Mouse (Mus musculus) embryonic fibroblast, embryonic 13.5 days (primary cell): ENCODE measurements at regions not wholly inside any gene's neighbourhood (a gene's known extent, or its start where the extent isn't known, plus 50 kb on each side); places are given as distances from the start of the nearest gene placed in this dataset.

Experiments
- H3K27ac ChIP-seq: 2 replicates; pipeline ENCODE4 v1.5.1; 2012; ENCODE audit warnings: low read length, control low read depth, inconsistent platforms; ENCODE audit not compliant: insufficient read depth
- H3K4me1 ChIP-seq: 2 replicates; pipeline ENCODE4 v1.6.1; 2011; ENCODE audit warnings: low read length; ENCODE audit not compliant: control insufficient read depth, insufficient read depth
- H3K4me3 ChIP-seq: 2 replicates; pipeline ENCODE4 v1.5.1; 2011; ENCODE audit warnings: mild to moderate bottlenecking, control low read depth, low read length; ENCODE audit not compliant: insufficient read depth
- CTCF ChIP-seq: IDR thresholded peaks from 2 replicates; pipeline ENCODE4 v1.5.1; 2011; ENCODE audit warnings: mild to moderate bottlenecking, control low read depth, low read length, moderate library complexity, borderline replicate concordance; ENCODE audit not compliant: insufficient read depth
- POLR2A ChIP-seq: IDR thresholded peaks from 2 replicates; pipeline ENCODE4 v1.6.1; 2011; ENCODE audit warnings: low read depth, mild to moderate bottlenecking, control low read depth, low read length, moderate library complexity

- no peaks in the 10 kb centered on the region for H3K4me1 ChIP-seq
- H3K27ac ChIP-seq: no peak overlapping the region
- no peak for TF ChIP-seq POLR2A
- TF ChIP-seq CTCF: no peak
- no peak overlapping the region for H3K4me3 ChIP-seq
Observed at GRCm38 (mm10) chr7:72711193-72712131, 405.1 kb upstream of the Mctp2 start.

GRCm38 (mm10) chr7:72715401-72715800 lies 409.0 kb upstream of the Mctp2 start:
- H3K4me1 ChIP-seq: no peaks in the 10 kb centered on the region
- H3K4me3 ChIP-seq: no peak overlapping the region
- no peak overlapping the region for H3K27ac ChIP-seq
- no peak for TF ChIP-seq CTCF
- no peak for TF ChIP-seq POLR2A

GRCm38 (mm10) chr7:72716051-72716450 lies 409.6 kb upstream of the Mctp2 start:
- no peaks in the 10 kb centered on the region for H3K4me1 ChIP-seq
- no peak overlapping the region for H3K4me3 ChIP-seq
- H3K27ac ChIP-seq: no peak overlapping the region
- no peak for TF ChIP-seq CTCF
- TF ChIP-seq POLR2A: no peak

- Histone ChIP-seq H3K4me1 (peaks cover 3% of the 10 kb centered on the region; the same call in 1 of the 2 replicates), H3K27ac (peak overlapping the region; percentile 5; the same call in 1 of the 2 replicates), H3K4me3 (no peak overlapping the region)
- TF ChIP-seq CTCF: no peak
- no peak for TF ChIP-seq POLR2A
Observed at GRCm38 (mm10) chr7:72726214-72726854, 419.9 kb upstream of the Mctp2 start.

GRCm38 (mm10) chr7:72737792-72738191 lies 431.4 kb upstream of the Mctp2 start:
- no peaks in the 10 kb centered on the region for H3K4me1 ChIP-seq
- TF ChIP-seq POLR2A: no peak
- TF ChIP-seq CTCF: no peak
- H3K4me3 ChIP-seq: no peak overlapping the region
- no peak overlapping the region for H3K27ac ChIP-seq

DNA sequence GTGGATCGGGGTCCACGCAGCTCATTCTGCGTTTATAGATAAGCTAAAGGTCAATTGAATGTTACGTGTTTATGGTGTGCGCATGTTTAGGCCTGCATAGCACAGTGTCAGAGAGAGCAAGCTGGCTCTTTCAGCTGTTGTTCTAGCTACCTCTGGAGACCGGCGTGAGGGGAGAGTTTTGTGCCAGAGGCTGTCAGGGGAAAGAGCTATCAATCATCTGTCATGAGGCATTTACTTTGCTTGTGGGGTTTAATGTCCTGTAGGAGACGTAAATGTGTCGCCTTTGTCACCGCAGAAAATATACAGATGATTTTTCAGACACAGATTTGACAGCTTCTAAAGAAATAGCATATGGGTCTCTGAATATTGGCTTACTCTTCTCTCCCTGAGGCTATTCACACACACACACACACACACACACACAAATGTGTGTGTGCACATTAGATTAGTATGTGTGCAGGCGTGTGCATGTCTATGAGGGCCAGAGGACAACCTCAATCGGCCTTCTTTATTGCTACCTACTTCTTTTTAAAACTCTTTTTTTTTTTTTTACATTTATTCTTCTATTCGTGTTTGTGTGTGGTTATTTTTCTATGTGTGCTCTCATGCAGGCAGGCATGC lies 432.0 kb upstream of the Mctp2 start:
- Histone ChIP-seq H3K27ac (no peak overlapping the region), H3K4me1 (no peaks in the 10 kb centered on the region), H3K4me3 (no peak overlapping the region)
- TF ChIP-seq CTCF (no peak), POLR2A (no peak)

GRCm38 (mm10) chr7:72742376-72742775 lies 436.0 kb upstream of the Mctp2 start:
- no peak overlapping the region for H3K27ac ChIP-seq
- no peaks in the 10 kb centered on the region for H3K4me1 ChIP-seq

GRCm38 (mm10) chr7:72751501-72751917 lies 445.1 kb upstream of the Mctp2 start:
- TF ChIP-seq CTCF (no peak), POLR2A (no peak)
- no peak overlapping the region for H3K4me3 ChIP-seq
- no peak overlapping the region for H3K27ac ChIP-seq
- H3K4me1 ChIP-seq: no peaks in the 10 kb centered on the region

More at GRCm38 (mm10) chr7:72742376-72742775, 436.0 kb upstream of the Mctp2 start:
- no peak for TF ChIP-seq CTCF
- TF ChIP-seq POLR2A: no peak
- H3K4me3 ChIP-seq: no peak overlapping the region

GRCm38 (mm10) chr7:72753053-72753559 lies 446.7 kb upstream of the Mctp2 start:
- Histone ChIP-seq H3K4me3 (no peak overlapping the region), H3K27ac (no peak overlapping the region), H3K4me1 (no peaks in the 10 kb centered on the region)
- TF ChIP-seq CTCF (no peak), POLR2A (no peak)

DNA sequence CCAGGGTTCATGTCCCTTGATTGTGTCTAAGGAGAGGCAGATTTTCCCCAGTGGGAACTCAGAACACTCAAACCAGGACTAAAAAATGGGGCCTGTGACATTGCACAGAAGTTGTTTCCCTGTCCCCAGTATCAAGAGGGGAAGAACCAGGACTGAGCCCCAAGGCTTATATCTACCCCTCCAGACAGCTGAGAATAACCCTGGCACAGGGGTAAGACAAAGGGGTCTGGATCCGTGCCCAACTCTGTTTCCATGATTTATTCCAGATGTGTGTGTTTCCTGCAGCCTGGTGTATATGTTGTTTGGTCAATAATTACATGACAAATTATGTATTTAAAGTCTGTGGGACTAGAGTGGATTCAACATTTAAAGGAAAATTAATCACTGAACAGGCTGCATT lies 456.3 kb upstream of the Mctp2 start:
- H3K4me3 ChIP-seq: no peak overlapping the region
- H3K4me1 ChIP-seq: no peaks in the 10 kb centered on the region
- no peak overlapping the region for H3K27ac ChIP-seq
- no peak for TF ChIP-seq CTCF
- TF ChIP-seq POLR2A: no peak
